Mouse (Mus musculus): ENCODE data around the gene Acrbp. TPM values are rescaled to one million over a fixed set of nuclear protein-coding genes. Genes with fewer than 3 reads are reported as not detected.

Gene Acrbp
- total RNA-seq, 2 experiments from 2014 or later = 15.7 to 17.7 TPM

- no peak for DNase-seq (ENCODE audit: low spot score in 2 of 2)
Observed at GRCm38 (mm10) chr6:125098513-125098912, 49.0 kb downstream of the Acrbp start.

GRCm38 (mm10) chr6:125099421-125099971 lies 50.0 kb downstream of the Acrbp start:
- DNase-seq (ENCODE audit: low spot score in 2 of 2) = peak in 1 of 2 experiments; percentile 34

- DNase-seq (ENCODE audit: low spot score in 2 of 2) = no peak
Observed at GRCm38 (mm10) chr6:125101444-125101843, 52.0 kb downstream of the Acrbp start.

- DNase-seq (ENCODE audit: low spot score in 2 of 2) = no peak
Observed at GRCm38 (mm10) chr6:125104223-125104622, 54.7 kb downstream of the Acrbp start.

GRCm38 (mm10) chr6:125107705-125108104 lies 58.2 kb downstream of the Acrbp start:
- DNase-seq (ENCODE audit: low spot score in 2 of 2) = no peak

- DNase-seq (ENCODE audit: low spot score in 2 of 2) = no peak
Observed at GRCm38 (mm10) chr6:125109371-125109770, 59.9 kb downstream of the Acrbp start.

GRCm38 (mm10) chr6:125110927-125111326 lies 61.4 kb downstream of the Acrbp start:
- no peak for DNase-seq (ENCODE audit: low spot score in 2 of 2)

- DNase-seq (ENCODE audit: low spot score in 2 of 2) = no peak
Observed at GRCm38 (mm10) chr6:125112553-125112952, 63.1 kb downstream of the Acrbp start.

Small RNAs within 50 kb of the gene (microRNA-seq; reads per million reads assigned to microRNA genes)
- 1.2 to 2.5 reads per million in 2 experiments for gene Mir7045

Other genes starting within 250 kb of the Acrbp start
- gene Spsb2, start 241.0 kb upstream of the Acrbp start, total RNA-seq (2021) = 1 to 10 TPM; 4.5 to 5.1 TPM
- gene Tpi1, start 235.4 kb upstream of the Acrbp start, total RNA-seq (2021) = 100 to 1,000 TPM; 796 to 825 TPM
- gene Usp5, start 220.2 kb upstream of the Acrbp start, total RNA-seq (2021) = 100 to 1,000 TPM; 182 to 185 TPM
- gene Cdca3, start 220.1 kb upstream of the Acrbp start, total RNA-seq (2021) = under 1 TPM; 0.52 to 0.53 TPM
- not detected for gene Gnb3, start 209.4 kb upstream of the Acrbp start, total RNA-seq (2021)
- 10 to 100 TPM; 29.5 to 30.9 TPM for gene P3h3, start 191.9 kb upstream of the Acrbp start, total RNA-seq (2021)
- gene Gpr162, start 185.7 kb upstream of the Acrbp start, total RNA-seq (2021) = 100 to 1,000 TPM; 183 to 187 TPM
- gene Cd4, start 161.5 kb upstream of the Acrbp start, total RNA-seq (2021) = under 1 TPM in 1 of 2 experiments, not detected in 1; 0.25 TPM
- 1 to 10 TPM; 2.6 to 3.6 TPM for gene Lag3, start 138.0 kb upstream of the Acrbp start, total RNA-seq (2021)
- gene Ptms, start 129.6 kb upstream of the Acrbp start, total RNA-seq (2021) = 1,000 to 10,000 TPM; 1,033 to 1,052 TPM
- gene Mlf2, start 118.3 kb upstream of the Acrbp start, total RNA-seq (2021) = 100 to 1,000 TPM; 631 to 670 TPM
- gene Cops7a, start 84.2 kb upstream of the Acrbp start, total RNA-seq (2021) = 100 to 1,000 TPM; 154 to 161 TPM
- 100 to 1,000 TPM; 168 to 191 TPM for gene Pianp, start 53.0 kb upstream of the Acrbp start, total RNA-seq (2021)
- 10 to 100 TPM; 43.1 to 44.9 TPM for gene Zfp384, start 40.5 kb upstream of the Acrbp start, total RNA-seq (2021)
- gene Ing4, start 9.9 kb upstream of the Acrbp start, total RNA-seq (2021) = 10 to 100 TPM; 54.1 to 54.6 TPM
- under 1 TPM; 0.56 to 0.87 TPM for gene Lpar5, start 18.2 kb downstream of the Acrbp start, total RNA-seq (2021)
- gene Chd4, start 46.3 kb downstream of the Acrbp start, total RNA-seq (2021) = 100 to 1,000 TPM; 153 to 176 TPM
- gene Nop2, start 82.2 kb downstream of the Acrbp start, total RNA-seq (2021) = 10 to 100 TPM; 31.3 to 32.4 TPM
- 10 to 100 TPM; 63.0 to 69.1 TPM for gene Iffo1, start 95.6 kb downstream of the Acrbp start, total RNA-seq (2021)
- 1,000 to 10,000 TPM; 2,555 to 2,598 TPM for gene Gapdh, start 116.8 kb downstream of the Acrbp start, total RNA-seq (2021)
- gene Ncapd2, start 142.0 kb downstream of the Acrbp start, total RNA-seq (2021) = 10 to 100 TPM; 20.4 to 25.8 TPM
- 10 to 100 TPM; 63.2 to 72.2 TPM for gene Mrpl51, start 142.1 kb downstream of the Acrbp start, total RNA-seq (2021)
- 10 to 100 TPM; 82.2 to 86.4 TPM for gene Vamp1, start 165.9 kb downstream of the Acrbp start, total RNA-seq (2021)
- gene Tapbpl, start 182.2 kb downstream of the Acrbp start, total RNA-seq (2021) = 1 to 10 TPM; 4.1 to 4.4 TPM
- gene Cd27, start 187.3 kb downstream of the Acrbp start, total RNA-seq (2021) = not detected
- gene Tuba3a, start 236.4 kb downstream of the Acrbp start, total RNA-seq (2021) = not detected